Mouse (Mus musculus) liver, adult 2 months (tissue): ENCODE results near the gene Tmem131l. TPM values are rescaled to one million over a fixed set of nuclear protein-coding genes. Genes with fewer than 3 reads are reported as not detected.
"Not testable (repeated sequence)": the region's sequence is repeated elsewhere in the genome, so short reads cannot be mapped to it uniquely, and the experiment has no call there.

ENCODE experiments used
- DNase-seq: peaks from one replicate; pipeline ENCODE4 v3.0.0-alpha.2; 2011; ENCODE audit warnings: low read depth, low spot score; ENCODE audit errors: extremely low read depth
- H3K27ac ChIP-seq: fragments of 200-500 bp; replicated peaks from 2 replicates; pipeline ENCODE4 v1.5.1; 2012; ENCODE audit warnings: low read depth, mild to moderate bottlenecking, control low read depth, inconsistent platforms, low read length; ENCODE audit not compliant: insufficient read depth
- H3K27me3 ChIP-seq: fragments of 200-500 bp; 2 replicates; pipeline ENCODE4 v1.6.1; 2012; ENCODE audit warnings: mild to moderate bottlenecking, moderate library complexity, low read length, inconsistent platforms; ENCODE audit not compliant: control insufficient read depth, insufficient read depth
- H3K36me3 ChIP-seq: fragments of 200-500 bp; 2 replicates; pipeline ENCODE4 v1.6.1; 2012; ENCODE audit warnings: low read length, inconsistent platforms; ENCODE audit not compliant: control insufficient read depth, insufficient read depth
- H3K4me1 ChIP-seq: fragments of 200-500 bp; 2 replicates; pipeline ENCODE4 v1.6.1; 2011; ENCODE audit warnings: low read length; ENCODE audit not compliant: control insufficient read depth, insufficient read depth
- H3K4me3 ChIP-seq: fragments of 200-500 bp; 2 replicates; pipeline ENCODE4 v1.5.1; 2011; ENCODE audit warnings: low read depth, mild to moderate bottlenecking, control low read depth, low read length, moderate library complexity; ENCODE audit not compliant: insufficient read depth
- H3K79me2 ChIP-seq: fragments of 200-500 bp; 2 replicates; pipeline ENCODE4 v1.6.1; 2012; ENCODE audit warnings: inconsistent platforms, mild to moderate bottlenecking, low read length, moderate library complexity; ENCODE audit not compliant: control insufficient read depth, insufficient read depth
- H3K9ac ChIP-seq: fragments of 200-500 bp; 2 replicates; pipeline ENCODE4 v1.6.1; 2012; ENCODE audit warnings: low read depth, mild to moderate bottlenecking, control low read depth, inconsistent platforms, low read length
- CTCF ChIP-seq: fragments of 200-500 bp; IDR thresholded peaks from 2 replicates; pipeline ENCODE4 v1.5.1; 2011; ENCODE audit warnings: low read depth, low read length, control low read depth
- POLR2A ChIP-seq: fragments of 200-500 bp; IDR thresholded peaks from 2 replicates; pipeline ENCODE4 v1.6.1; 2011; ENCODE audit warnings: low read length, control low read depth; ENCODE audit not compliant: insufficient read depth; ENCODE audit errors: extremely low read depth
- WGBS: fragments of 180-500 bp; shearing (Covaris S2); methylation state at CpG from one replicate; pipeline ENCODE4 v1.1.7; 2018; 5-methylcytosine and 5-hydroxymethylcytosine counted together
- polyA plus RNA-seq: library from polyadenylated mRNA; depleted of rRNA; stranded (reverse); fragments of >200 nt; gene quantifications from 2 replicates; pipeline ENCODE4 v1.2.3, GENCODE M21; 2012
- total RNA-seq: library from RNA; depleted of rRNA; stranded (reverse); fragments of >200 nt; gene quantifications from 2 replicates; pipeline ENCODE4 v1.2.3, GENCODE M21; 2014

The Tmem131l gene
- total and polyA plus RNA-seq, 2 experiments = 15.3 to 21.1 TPM

- Histone ChIP-seq H3K79me2 (no peaks in the 10 kb centered on the region), H3K27me3 (no peaks in the 10 kb centered on the region), H3K27ac (no peak overlapping the region), H3K36me3 (no peaks in the 10 kb centered on the region), H3K4me1 (no peaks in the 10 kb centered on the region), H3K4me3 (no peak overlapping the region), H3K9ac (no peak overlapping the region)
- TF ChIP-seq POLR2A (no peak), CTCF (no peak)
- DNase-seq = no peak
- WGBS = 89% methylated on average over 4 of the region's 4 CpGs
Observed at GRCm38 (mm10) chr3:83878801-83879200, 161.2 kb downstream of the Tmem131l start.

- H3K27me3 ChIP-seq = no peaks in the 10 kb centered on the region
- no peak for DNase-seq
- H3K27ac ChIP-seq = no peak overlapping the region
- H3K4me1 ChIP-seq = no peaks in the 10 kb centered on the region
- no peaks in the 10 kb centered on the region for H3K79me2 ChIP-seq
- H3K4me3 ChIP-seq = no peak overlapping the region
- no peaks in the 10 kb centered on the region for H3K36me3 ChIP-seq
- H3K9ac ChIP-seq = no peak overlapping the region
- 85% methylated on average over 4 of the region's 4 CpGs for WGBS
- TF ChIP-seq POLR2A = no peak
- TF ChIP-seq CTCF = no peak
Observed at GRCm38 (mm10) chr3:83876299-83876698, 163.7 kb downstream of the Tmem131l start.

GRCm38 (mm10) chr3:83875078-83875477 is 164.9 kb downstream of the Tmem131l start:
- not testable (repeated sequence) for H3K9ac ChIP-seq, H3K4me1 ChIP-seq, H3K27ac ChIP-seq, H3K27me3 ChIP-seq, H3K4me3 ChIP-seq, H3K36me3 ChIP-seq, H3K79me2 ChIP-seq
- DNase-seq = peak; percentile 42
- WGBS = 26% methylated on average over 2 of the region's 2 CpGs

GRCm38 (mm10) chr3:83872853-83873252 is 167.1 kb downstream of the Tmem131l start:
- H3K27me3 ChIP-seq, H3K4me3 ChIP-seq, H3K79me2 ChIP-seq, H3K4me1 ChIP-seq, H3K9ac ChIP-seq, H3K36me3 ChIP-seq, H3K27ac ChIP-seq, DNase-seq: not testable (repeated sequence)
- WGBS = 94% methylated on average over 2 of the region's 2 CpGs

GRCm38 (mm10) chr3:83871962-83872361 is 168.0 kb downstream of the Tmem131l start:
- WGBS = 96% methylated on average over 4 of the region's 4 CpGs
- H3K4me3 ChIP-seq, H3K79me2 ChIP-seq, H3K36me3 ChIP-seq, H3K27ac ChIP-seq, H3K9ac ChIP-seq, H3K4me1 ChIP-seq, H3K27me3 ChIP-seq, DNase-seq: not testable (repeated sequence)

GRCm38 (mm10) chr3:83871559-83871958 is 168.4 kb downstream of the Tmem131l start:
- H3K9ac ChIP-seq, H3K27me3 ChIP-seq, H3K79me2 ChIP-seq, H3K4me1 ChIP-seq, H3K27ac ChIP-seq, DNase-seq, H3K4me3 ChIP-seq, H3K36me3 ChIP-seq: not testable (repeated sequence)
- WGBS = 80% methylated on average over 7 of the region's 7 CpGs

- no peaks in the 10 kb centered on the region for H3K27me3 ChIP-seq
- 97% methylated on average over 2 of the region's 2 CpGs for WGBS
- no peak for DNase-seq
- no peaks in the 10 kb centered on the region for H3K79me2 ChIP-seq
- H3K9ac ChIP-seq = no peak overlapping the region
- no peak overlapping the region for H3K27ac ChIP-seq
- no peaks in the 10 kb centered on the region for H3K4me1 ChIP-seq
- TF ChIP-seq CTCF = no peak
- H3K4me3 ChIP-seq = no peak overlapping the region
- H3K36me3 ChIP-seq = no peaks in the 10 kb centered on the region
Observed at GRCm38 (mm10) chr3:83869776-83870175, 170.2 kb downstream of the Tmem131l start.

GRCm38 (mm10) chr3:83867026-83867425 is 172.9 kb downstream of the Tmem131l start:
- H3K27me3 ChIP-seq, H3K4me3 ChIP-seq, H3K36me3 ChIP-seq, H3K27ac ChIP-seq, H3K9ac ChIP-seq, H3K79me2 ChIP-seq, DNase-seq: not testable (repeated sequence)
- peaks cover 11% of the 10 kb centered on the region for H3K4me1 ChIP-seq
